Mouse (Mus musculus): Measurements from ENCODE around the gene Cplx2.
A peak's percentile ranks its signal among the peaks of the same experiment; 100 is the strongest.

Cplx2 gene

DNA sequence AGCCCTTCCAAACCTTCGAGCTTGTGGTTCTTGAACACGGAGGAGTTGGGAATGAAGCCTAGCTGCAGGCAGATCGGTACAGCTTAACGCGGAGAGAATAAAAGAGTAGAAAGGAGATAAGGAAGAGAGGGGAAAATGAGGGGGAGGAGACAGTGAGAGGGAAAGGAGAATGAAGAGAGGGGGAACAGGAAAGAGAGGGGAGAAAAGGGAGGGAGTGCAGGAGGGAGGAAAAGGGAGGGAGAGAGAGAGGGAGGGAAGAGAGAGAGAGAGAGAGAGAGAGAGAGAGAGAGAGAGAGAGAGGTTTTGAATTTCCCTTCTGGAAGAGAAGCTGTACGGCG, at the start of gene Cplx2:
Cplx2 (plus strand) TSS at position 301 of the 338 bp plus-strand sequence.
- no peak for DNase-seq

- peak; percentile 90 to 94 for DNase-seq
Observed at GRCm38 (mm10) chr13:54322396-54323306, 48.5 kb upstream of the Cplx2 start.

DNA sequence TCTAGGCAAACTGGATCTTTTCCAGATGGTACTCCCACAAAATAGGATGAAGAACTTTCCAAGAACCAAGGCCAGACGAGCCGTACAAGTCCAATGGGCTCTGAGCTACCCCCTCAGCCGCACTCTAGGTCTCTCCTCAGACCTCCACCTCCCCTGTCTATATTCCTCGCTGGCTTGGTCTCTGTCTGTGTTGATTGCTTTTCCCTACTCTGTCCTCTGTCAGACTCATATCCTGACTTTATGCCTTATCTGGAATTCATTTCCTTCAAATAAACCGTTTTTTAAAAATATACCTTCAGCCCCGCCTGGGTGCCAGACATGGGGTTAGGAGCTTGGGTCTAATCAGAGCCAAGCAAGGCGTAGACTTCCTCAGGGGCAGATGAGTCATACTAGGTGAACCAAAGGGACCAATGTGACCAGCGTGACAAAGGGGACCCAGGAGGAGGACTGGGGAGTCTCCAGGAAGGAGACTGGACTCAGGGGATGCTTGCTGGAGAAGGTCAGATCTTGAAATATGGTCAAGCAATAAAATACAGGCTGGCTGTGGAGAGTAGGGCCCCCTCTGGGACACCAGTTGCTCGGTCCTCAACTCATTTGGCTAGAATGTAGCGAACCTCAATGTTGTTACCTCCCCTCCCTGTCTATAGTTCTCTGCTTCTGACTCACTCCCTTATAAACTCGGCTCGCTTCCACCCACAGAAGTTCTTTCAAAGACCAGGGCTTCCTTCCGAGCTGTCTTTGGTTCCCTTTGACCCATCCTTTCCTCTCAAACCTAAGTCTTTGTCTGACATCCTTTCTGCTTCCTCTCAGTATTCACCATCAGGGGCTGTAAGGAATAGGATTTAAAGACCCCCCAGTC, 47.6 kb upstream of the Cplx2 start:
- DNase-seq = no peak

- DNase-seq = peak; percentile 73 to 79
Observed at GRCm38 (mm10) chr13:54324178-54324577, 47.0 kb upstream of the Cplx2 start.

DNA sequence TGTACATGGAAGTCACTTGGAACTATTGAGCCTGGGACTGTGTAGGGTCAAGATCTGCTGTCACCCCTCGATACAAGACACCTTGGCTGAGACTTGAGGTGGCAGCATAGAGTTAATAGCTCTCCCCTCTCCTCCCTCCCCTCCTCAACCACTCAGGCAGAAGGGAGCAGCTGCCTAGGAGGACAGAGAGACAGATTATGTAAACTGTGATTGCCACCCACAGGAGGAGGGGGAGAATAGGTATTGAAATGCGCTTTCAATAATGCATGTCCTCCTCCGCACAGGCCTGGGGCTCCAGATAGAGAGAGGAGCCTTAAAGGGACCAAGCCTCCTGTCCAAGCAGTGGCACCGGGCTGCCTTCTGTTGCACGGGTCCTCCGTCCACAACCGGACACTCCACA, 45.3 kb upstream of the Cplx2 start:
- peak; percentile 76 to 81 for DNase-seq

DNA sequence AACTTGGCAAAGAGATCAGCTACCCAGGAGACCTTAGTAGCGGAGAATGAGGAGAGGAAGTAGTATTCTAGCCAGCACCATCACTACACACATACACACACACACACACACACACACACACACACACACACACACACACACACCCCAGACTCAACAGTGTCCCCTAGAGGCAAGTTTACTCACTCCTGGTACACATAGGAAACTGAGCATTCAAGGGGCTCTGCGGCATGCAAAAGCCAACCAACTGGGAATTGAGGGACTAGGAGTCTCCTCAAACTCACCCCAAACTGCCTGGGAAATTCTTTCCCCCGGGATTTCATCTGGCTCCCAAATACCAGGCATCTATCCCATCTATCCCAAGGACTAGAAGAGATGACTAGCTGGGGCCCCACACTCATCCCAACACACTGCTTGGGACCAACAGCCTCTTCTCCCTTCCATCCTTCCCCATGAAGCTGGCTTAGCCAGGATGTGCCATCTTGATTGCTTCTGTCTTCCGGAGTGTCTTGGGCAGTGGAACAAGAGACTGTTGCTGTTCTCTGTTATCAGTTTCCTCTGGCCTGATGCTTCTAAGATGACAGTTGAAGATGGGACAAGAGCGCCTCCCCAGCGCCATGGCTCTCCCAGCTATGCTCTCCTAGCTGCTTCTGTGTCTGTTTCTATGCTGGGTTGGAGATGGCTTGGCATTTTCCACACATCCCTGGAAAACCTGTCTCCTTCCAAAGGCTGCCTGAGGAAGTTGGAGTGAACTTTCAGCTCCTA, 44.3 kb upstream of the Cplx2 start:
- no peak for DNase-seq

DNA sequence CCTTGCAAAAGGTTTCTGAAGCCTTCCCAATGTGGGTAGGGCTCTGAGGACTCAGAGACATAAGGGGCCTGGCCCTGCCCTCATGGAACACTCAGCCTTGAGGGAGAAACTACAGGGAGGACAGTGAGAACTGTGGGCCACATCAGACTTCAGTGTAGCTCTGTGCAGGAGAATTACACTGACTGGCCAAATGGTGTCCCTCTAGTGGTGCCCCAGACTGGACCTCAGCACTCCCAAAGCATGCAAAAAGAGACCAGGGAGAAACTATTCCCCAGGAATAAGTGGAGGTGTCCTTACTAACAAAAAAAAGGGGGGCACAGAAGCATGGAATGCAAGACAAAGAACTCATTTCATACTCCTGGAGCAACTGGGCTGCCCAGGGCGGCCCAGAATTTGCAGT, 43.1 kb upstream of the Cplx2 start:
- DNase-seq = no peak

DNA sequence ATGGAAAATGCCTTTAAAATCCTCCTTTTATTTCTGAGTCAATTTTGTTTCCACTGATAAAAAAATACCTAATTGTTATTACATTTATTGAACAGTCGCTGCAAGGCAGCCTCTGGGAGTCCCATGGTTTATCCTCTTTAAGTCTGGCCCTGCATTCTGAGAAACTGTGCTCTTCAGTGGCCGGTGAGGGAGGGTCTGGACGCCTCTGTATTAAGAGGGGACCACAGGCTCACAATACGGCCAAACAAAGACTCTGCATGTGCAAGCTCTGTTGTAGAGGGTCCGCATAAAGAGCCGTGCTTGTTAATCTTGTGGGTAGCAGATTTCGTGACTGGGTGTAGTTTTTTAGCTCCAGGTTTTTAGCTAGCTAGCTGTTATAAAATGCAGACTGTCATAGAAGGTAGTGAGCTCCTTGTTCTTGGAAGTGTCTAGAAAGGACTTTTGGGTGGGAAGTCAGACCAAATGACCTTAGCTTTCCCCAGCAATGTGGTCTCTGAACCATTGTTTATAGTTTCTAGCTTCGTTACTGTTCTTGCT, 42.1 kb upstream of the Cplx2 start:
- no peak for DNase-seq

- DNase-seq = peak; percentile 59 to 72
Observed at GRCm38 (mm10) chr13:54331825-54332675, 39.1 kb upstream of the Cplx2 start.

- peak in 1 of 2 experiments; percentile 46 for DNase-seq
Observed at GRCm38 (mm10) chr13:54332921-54333477, 38.1 kb upstream of the Cplx2 start.

DNA sequence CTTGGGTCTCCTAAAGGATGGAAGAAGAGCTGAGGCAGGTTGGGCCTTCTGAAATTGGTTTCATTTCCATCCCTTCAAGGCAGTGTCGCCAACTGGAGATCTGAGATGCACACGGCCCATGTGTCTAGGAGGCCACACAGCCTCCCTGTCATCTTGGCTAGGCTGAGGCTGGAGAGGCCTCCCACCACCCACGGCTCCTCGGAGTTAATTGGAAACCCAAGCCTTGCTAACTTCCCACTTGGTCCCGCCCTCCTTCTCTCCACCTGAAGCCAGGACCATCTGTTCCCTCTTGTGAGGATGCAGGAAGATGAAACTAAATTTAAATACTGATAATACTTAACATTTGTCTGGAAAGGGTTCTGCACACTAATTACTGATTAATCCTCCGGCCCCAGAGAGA, 34.1 kb upstream of the Cplx2 start:
- peak in 1 of 2 experiments; percentile 69 for DNase-seq

DNA sequence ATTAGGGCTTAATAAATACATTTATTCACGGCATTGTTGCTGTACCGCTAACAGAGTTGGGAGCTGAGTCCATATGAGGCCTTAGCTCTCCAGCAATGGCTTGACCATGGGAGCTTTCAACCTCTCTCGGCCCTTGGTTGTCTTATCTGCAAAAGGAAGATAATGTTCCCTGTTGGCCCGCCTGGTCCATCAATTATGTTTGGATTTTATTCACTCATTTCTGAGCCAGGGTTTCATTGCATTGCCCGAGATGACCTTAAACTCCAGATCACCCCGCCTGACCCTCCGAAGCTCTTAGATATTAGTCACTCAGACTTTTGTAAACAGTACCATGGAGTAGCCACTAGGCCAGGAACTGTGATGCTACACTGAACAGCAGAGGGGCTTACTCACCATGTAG, 33.6 kb upstream of the Cplx2 start:
- DNase-seq = no peak

DNA sequence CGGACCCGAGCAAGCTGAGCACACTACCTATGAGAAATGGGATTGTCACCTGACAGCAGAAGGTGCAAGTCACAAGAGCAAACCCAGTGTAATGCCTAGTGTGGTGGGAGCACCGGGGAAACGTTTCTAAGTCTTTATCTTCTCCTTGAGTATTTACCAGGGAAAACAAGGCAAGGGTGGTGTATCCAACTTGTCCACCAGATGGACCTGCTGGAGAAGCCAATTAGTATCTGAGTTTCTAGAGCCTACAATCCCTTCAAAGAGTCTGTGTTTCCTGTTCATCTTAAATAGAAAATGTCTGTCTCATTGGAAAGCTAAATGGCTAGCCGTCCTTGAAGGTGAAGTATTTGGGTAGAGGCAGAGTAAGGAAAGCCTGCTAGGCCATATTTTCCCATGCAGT, 32.3 kb upstream of the Cplx2 start:
- no peak for DNase-seq

DNA sequence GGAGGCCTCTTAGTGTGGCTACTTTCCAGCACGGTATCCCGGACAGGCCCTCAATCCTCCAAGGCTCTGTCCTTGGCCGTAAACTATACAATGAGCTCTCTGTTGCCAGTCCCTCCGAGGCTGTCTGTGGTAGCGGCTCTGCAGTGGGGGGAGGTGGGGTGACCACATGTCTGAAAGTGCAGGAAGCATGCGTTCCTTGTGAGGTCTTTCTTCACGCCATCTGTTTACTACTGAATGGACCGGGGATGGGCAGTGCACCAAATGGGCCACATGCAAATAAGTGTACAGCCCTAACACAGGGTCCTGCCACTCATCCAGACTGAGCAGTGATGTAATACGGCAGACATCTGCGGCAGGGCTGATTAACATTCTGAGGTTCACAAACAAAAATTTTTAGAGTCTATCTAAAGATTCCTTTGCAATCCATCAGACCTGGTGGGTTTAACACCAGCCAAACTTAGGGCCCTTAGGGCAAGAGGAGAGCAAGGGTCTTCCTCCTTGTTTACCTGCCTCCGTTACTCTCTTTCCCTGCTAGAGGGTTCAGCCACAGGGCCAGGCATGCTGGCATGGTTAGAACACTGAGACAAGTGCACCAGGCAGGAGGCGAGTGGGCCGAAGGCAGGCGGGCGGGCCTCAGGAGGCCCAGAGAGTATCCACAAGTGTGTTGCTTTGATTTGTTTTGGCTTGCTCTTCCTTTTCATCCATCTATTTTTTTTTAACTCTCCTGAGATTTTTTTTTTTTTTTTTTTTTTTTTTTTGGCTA, 25.1 kb upstream of the Cplx2 start:
- DNase-seq = peak; percentile 66 to 80

DNA sequence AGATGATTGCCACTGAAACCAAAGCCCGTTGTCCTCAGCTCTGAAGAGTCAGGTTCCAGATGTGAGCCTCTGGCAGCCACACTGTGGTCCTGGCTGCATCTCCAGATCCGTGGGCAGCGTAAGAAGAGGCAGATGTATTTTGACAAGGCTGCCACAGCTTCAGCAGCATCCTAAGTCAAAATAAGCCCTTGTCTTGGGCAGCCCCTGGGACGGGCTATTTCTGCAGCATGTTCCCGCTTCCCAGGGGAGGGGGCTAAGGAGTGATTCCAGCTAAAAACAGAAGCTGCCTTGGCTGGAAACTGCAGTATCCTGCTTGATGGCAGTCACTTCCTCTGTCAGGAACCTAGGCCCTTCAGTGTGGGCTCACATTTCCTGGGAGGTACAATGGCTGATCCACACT, 23.1 kb upstream of the Cplx2 start:
- DNase-seq = no peak

- DNase-seq = peak; percentile 80 to 83
Observed at GRCm38 (mm10) chr13:54349126-54349759, 21.9 kb upstream of the Cplx2 start.

- peak; percentile 75 to 79 for DNase-seq
Observed at GRCm38 (mm10) chr13:54357420-54357819, 13.7 kb upstream of the Cplx2 start.

GRCm38 (mm10) chr13:54359181-54359580, 12.0 kb upstream of the Cplx2 start:
- DNase-seq = no peak

GRCm38 (mm10) chr13:54364686-54365085, 6.5 kb upstream of the Cplx2 start:
- DNase-seq = peak; percentile 62 to 74

DNA sequence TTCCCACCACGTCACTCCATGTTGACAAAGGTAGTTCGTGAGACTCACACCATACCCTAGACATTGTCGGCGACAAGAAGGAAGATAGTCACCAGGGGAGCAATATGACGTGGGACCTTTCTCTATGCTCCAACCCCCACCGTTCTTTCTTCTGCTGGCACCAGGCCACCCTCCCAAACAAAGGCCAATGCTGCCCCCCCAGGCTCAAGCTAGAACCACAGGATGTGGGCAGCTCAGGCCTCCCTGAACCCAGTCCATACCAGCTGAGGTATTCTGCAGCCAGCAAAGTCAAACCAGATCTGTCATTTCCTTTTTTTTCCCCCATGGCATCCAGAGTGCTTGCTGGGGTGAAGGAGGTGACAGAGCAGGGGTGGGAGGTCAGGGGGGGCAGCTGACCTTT, 3.4 kb upstream of the Cplx2 start:
- peak; percentile 83 to 88 for DNase-seq
